Mouse (Mus musculus) brain, embryonic 14.5 days (tissue): Measurements from ENCODE around the gene Drap1. TPM values are rescaled to one million over a fixed set of nuclear protein-coding genes. Genes with fewer than 3 reads are reported as not detected.

Experiments used
- DNase-seq: peaks from one replicate; pipeline ENCODE4 v3.0.0-alpha.2; 2011; ENCODE audit warnings: low read depth
- CTCF ChIP-seq: fragments of 200-500 bp; IDR thresholded peaks from 2 replicates; pipeline ENCODE4 v1.5.1; 2012; ENCODE audit warnings: inconsistent platforms, mild to moderate bottlenecking, moderate library complexity, borderline replicate concordance; ENCODE audit not compliant: insufficient read depth, insufficient read length; ENCODE audit errors: extremely low read depth
- POLR2A ChIP-seq: fragments of 200-500 bp; IDR thresholded peaks from 2 replicates; pipeline ENCODE4 v1.6.1; 2012; ENCODE audit warnings: mild to moderate bottlenecking, inconsistent platforms, borderline replicate concordance; ENCODE audit not compliant: poor library complexity, insufficient read depth, insufficient read length, severe bottlenecking; ENCODE audit errors: extremely low read depth
- polyA plus RNA-seq: library from polyadenylated mRNA; depleted of rRNA; stranded (reverse); fragments of >200 nt; gene quantifications from 2 replicates; pipeline ENCODE4 v1.2.3, GENCODE M21; 2012; rRNA removed

Drap1 gene
- 224 and 257 TPM in 2 replicates for polyA plus RNA-seq

DNA sequence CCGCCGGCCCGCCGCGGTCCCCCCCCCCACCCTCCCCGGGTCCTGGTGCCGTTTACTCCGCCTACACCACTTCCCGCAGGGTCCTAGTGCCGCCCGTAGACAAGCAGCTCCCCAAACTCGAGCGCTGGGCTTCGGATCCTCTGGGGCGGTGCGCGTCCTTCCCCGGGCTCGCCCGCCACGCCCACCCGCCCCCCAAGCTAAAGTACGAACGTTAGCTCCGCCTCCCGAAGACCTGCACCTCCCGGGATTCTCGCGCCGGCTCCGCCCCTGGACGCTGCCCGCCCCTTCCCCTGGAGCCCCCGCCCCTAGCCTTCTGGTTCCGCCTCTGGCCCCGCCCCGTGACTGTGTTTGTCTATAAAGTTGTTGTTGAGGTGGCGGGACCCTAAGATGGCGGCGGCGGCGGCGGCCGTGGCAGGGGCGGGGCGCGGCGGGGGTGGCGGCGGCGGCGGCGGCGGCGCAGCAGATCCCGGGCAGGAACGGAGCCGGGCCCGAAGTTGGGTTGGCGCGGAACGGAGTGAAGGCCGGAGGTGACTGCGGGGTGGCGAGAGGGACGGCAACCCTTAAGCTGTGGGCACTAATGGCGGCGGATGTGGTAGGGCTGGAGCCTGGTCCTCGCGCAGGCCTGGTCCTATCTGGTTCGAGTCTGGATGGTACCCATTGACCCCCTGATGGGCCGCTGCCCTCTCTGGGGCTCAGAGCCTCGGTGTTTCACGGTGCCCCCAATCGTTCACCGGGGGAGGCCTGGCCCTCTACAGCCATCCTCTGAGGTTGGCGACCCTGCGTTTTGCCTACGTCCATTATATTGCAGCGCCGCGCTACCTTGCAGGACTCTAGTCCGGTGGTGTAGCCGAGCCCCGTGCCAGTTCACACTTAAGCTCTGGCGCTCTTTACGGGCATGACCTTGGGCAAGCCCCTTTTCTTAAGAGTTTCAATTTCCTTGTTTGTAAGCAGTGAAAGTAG, at the start of gene Drap1, which contains the start of gene AI837181:
Drap1 (minus strand) TSS at position 198 of the 960 bp plus-strand sequence.
AI837181 (plus strand) TSS at position 363 of the 960 bp plus-strand sequence.
- TF ChIP-seq CTCF (no peak), POLR2A (0 out of 2 replicates have a peak, but pooled peaks have one; percentile 24)
- peak; percentile 99 for DNase-seq

DNA sequence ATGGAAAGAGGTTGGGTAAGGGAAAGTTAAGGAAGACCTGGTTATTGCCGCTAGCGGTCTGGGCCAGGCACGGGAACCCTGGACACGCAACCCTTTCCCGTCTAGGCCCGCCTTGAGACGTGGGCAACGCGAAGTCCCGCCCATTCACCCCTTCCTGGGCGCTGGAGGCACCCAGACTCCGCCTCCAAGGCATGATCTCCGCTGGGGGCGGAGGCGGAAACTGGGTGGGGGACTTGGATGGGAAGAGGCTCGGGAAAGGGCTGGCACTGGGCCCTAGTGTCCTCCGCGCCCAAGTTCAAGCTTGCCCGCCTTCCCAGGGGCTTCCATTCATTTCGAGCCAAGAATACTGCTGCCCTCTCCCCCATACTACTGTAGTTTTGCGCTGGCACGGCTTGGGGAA, 48.9 kb upstream of the Drap1 start, which contains the start of gene Efemp2:
Efemp2 (plus strand) TSS at position 235 of the 400 bp plus-strand sequence.
- TF ChIP-seq CTCF: no peak
- DNase-seq: peak; percentile 92

DNA sequence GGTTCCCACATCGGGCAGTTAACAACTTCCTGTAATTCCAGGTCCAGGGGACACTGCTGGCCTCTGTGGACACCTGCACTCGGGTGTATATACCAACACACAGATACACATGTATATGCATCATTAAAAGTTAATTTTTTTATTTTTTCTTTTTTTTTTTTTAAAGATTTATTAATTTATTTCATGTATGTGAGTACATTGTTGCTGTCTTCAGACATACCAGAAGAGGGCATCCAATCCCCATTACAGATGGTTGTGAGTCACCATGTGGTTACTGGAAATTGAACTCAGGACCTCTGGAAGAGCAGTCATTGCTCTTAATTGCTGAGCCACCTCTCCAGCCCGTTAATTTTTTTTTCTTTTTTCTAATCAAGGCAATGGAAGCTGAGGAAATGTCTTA, 48.1 kb upstream of the Drap1 start:
- no peak for TF ChIP-seq CTCF
- TF ChIP-seq POLR2A: no peak
- no peak for DNase-seq

GRCm38 (mm10) chr19:5471846-5472245, 47.1 kb upstream of the Drap1 start:
- DNase-seq: no peak
- no peak for TF ChIP-seq POLR2A

GRCm38 (mm10) chr19:5468374-5468773, 43.6 kb upstream of the Drap1 start, which contains the start of gene Ctsw:
Gene Ctsw (minus strand): TSS chr19:5468507.
- DNase-seq: no peak
- TF ChIP-seq CTCF (no peak), POLR2A (no peak)

- TF ChIP-seq POLR2A (no peak), CTCF (no peak)
- DNase-seq: no peak
Observed at GRCm38 (mm10) chr19:5466916-5467500, 42.2 kb upstream of the Drap1 start.

GRCm38 (mm10) chr19:5465037-5465436, 40.3 kb upstream of the Drap1 start:
- TF ChIP-seq POLR2A (no peak), CTCF (no peak)
- DNase-seq: no peak

DNA sequence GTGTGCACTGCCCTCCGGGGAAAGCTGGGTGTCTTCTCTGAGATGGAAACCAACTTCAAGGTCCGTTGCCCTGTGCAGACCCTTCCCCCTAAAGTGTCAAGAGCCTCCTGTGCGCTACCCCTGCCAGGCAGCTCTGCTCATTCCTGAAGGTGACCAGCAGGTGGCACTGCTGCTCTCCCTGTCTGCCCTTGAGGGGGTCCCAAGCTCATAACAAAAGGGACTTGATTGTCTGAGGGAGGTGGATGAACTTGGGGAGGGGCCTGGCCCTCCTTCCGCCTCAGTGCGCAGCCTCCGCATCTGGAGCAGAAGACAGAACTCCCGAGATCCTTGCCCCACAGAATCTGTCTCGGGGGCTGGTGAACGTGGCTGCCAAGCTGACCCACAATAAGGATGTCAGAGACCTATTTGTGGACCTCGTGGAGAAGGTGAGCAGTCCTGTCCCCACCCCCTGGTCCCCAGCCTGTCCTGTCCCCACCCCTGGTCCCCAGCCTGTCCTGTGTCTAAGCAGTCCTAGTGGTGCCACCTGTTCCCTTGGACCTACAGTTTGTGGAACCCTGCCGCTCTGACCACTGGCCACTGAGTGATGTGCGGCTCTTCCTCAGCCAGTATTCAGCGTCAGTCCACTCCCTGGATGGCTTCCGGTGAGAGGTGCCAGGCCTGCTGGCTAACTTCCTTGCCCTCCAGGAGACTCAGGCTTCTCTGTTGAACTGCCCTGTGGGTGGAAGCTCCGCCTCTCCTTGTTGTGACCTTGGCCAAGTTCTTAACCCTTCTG, 39.2 kb upstream of the Drap1 start:
- TF ChIP-seq POLR2A (no peak), CTCF (peak; percentile 96)
- DNase-seq: peak; percentile 92

DNA sequence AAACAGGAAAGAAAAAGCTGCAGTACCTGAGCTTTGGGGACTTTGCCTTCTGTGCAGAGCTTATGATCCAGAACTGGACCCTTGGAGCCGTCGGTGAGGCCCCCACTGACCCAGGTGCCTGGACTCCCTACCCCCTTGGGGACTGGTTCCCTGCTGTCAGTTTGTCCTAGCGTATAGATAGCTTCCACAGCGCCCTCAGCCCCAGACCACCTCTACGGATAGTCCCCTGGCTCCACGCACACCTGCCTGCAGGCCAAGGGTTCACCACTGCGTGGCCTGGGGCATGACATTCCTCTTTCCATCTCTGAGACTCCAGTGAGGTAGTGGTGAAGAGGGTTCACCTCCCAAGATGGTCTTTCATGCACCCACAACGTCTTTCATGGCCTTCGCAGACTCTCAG, 38.4 kb upstream of the Drap1 start:
- TF ChIP-seq CTCF (no peak), POLR2A (no peak)
- DNase-seq: no peak

GRCm38 (mm10) chr19:5461411-5461810, 36.6 kb upstream of the Drap1 start:
- DNase-seq: no peak
- TF ChIP-seq POLR2A: no peak
- no peak for TF ChIP-seq CTCF

GRCm38 (mm10) chr19:5460465-5460911, 35.7 kb upstream of the Drap1 start, which contains the start of gene Fibp:
Gene Fibp (plus strand): TSS chr19:5460615.
- TF ChIP-seq POLR2A: peak; percentile 73; the same call in 1 of the 2 replicates
- no peak for TF ChIP-seq CTCF
- DNase-seq: peak; percentile 96

DNA sequence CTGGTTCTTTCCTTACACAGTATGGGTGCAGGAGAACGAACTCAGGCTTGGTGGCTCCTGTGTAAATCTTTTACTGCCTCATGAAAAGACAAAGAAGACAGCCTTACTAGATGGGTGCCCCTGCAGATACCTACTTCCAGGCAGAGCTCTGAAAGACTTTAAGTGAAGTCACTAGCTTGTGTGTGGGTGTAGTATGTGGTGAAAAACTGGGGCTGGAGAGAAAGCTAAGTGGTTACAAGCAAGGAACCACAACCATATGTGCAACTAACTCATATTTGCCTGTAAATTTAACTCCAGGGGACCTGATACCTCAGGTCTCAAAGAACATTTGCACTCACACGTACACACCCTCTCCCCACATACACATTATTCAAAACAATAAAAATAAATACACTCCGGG, 35.1 kb upstream of the Drap1 start:
- DNase-seq: no peak
- TF ChIP-seq CTCF (no peak), POLR2A (no peak)
